Mouse (Mus musculus): Measurements from ENCODE around the gene Farp1. TPM values are rescaled to one million over a fixed set of nuclear protein-coding genes. Genes with fewer than 3 reads are reported as not detected.

Farp1 gene
- polyA plus RNA-seq, 1 experiment from 2014 or later, result 22.4 TPM

- Histone ChIP-seq H3K27ac (ENCODE audit: low read depth, low read length) (no peak overlapping the region), H3K27me3 (ENCODE audit: control insufficient read depth, insufficient read depth, low read length) (no peaks in the 10 kb centered on the region), H3K9ac (ENCODE audit: low read length) (no peak overlapping the region), H3K4me1 (ENCODE audit: control insufficient read depth, insufficient read depth, low read length) (peaks cover 11% of the 10 kb centered on the region), H3K4me2 (no peak overlapping the region), H3K36me3 (ENCODE audit: control insufficient read depth, insufficient read depth, low read length) (no peaks in the 10 kb centered on the region), H3K9me3 (ENCODE audit: control insufficient read depth, low read length) (no peaks in the 10 kb centered on the region), H3K4me3 (ENCODE audit: low read depth, low read length) (no peak overlapping the region)
- no peak for ATAC-seq (ENCODE audit: low FRiP score)
- no peak for DNase-seq (ENCODE audit: low spot score, missing footprints)
- 90% methylated on average over 8 of the region's 8 CpGs for WGBS
These were observed 204.4 kb downstream of the Farp1 start for GRCm38 (mm10) chr14:121239386-121239785.

- H3K4me2 ChIP-seq, result no peak overlapping the region
- no peak overlapping the region for H3K27ac ChIP-seq (ENCODE audit: low read depth, low read length)
- DNase-seq (ENCODE audit: low spot score, missing footprints) (no peak), ATAC-seq (ENCODE audit: low FRiP score) (no peak)
- H3K27me3 ChIP-seq (ENCODE audit: control insufficient read depth, insufficient read depth, low read length), result no peaks in the 10 kb centered on the region
- WGBS, result 95% methylated on average over 15 of the region's 15 CpGs
- H3K9ac ChIP-seq (ENCODE audit: low read length), result no peak overlapping the region
- H3K36me3 ChIP-seq (ENCODE audit: control insufficient read depth, insufficient read depth, low read length), result no peaks in the 10 kb centered on the region
- no peaks in the 10 kb centered on the region for H3K4me1 ChIP-seq (ENCODE audit: control insufficient read depth, insufficient read depth, low read length)
- H3K4me3 ChIP-seq (ENCODE audit: low read depth, low read length), result no peak overlapping the region
- no peaks in the 10 kb centered on the region for H3K9me3 ChIP-seq (ENCODE audit: control insufficient read depth, low read length)
These were observed 209.1 kb downstream of the Farp1 start for GRCm38 (mm10) chr14:121244104-121244503.

- no peak overlapping the region for H3K4me2 ChIP-seq
- DNase-seq (ENCODE audit: low spot score, missing footprints), result no peak
- no peak overlapping the region for H3K27ac ChIP-seq (ENCODE audit: low read depth, low read length)
- no peaks in the 10 kb centered on the region for H3K4me1 ChIP-seq (ENCODE audit: control insufficient read depth, insufficient read depth, low read length)
- no peaks in the 10 kb centered on the region; the same call in 1 of the 2 replicates for H3K36me3 ChIP-seq (ENCODE audit: control insufficient read depth, insufficient read depth, low read length)
- no peaks in the 10 kb centered on the region for H3K9me3 ChIP-seq (ENCODE audit: control insufficient read depth, low read length)
- no peak for ATAC-seq (ENCODE audit: low FRiP score)
- WGBS, result 81% methylated on average over 14 of the region's 14 CpGs
- H3K4me3 ChIP-seq (ENCODE audit: low read depth, low read length), result no peak overlapping the region
- H3K9ac ChIP-seq (ENCODE audit: low read length), result no peak overlapping the region
- no peaks in the 10 kb centered on the region for H3K27me3 ChIP-seq (ENCODE audit: control insufficient read depth, insufficient read depth, low read length)
These were observed 211.2 kb downstream of the Farp1 start for GRCm38 (mm10) chr14:121246048-121246731.

GRCm38 (mm10) chr14:121247287-121247686 is 212.3 kb downstream of the Farp1 start:
- Histone ChIP-seq H3K4me2 (no peak overlapping the region), H3K9ac (ENCODE audit: low read length) (no peak overlapping the region), H3K36me3 (ENCODE audit: control insufficient read depth, insufficient read depth, low read length) (no peaks in the 10 kb centered on the region; the same call in 1 of the 2 replicates), H3K9me3 (ENCODE audit: control insufficient read depth, low read length) (no peaks in the 10 kb centered on the region), H3K27me3 (ENCODE audit: control insufficient read depth, insufficient read depth, low read length) (no peaks in the 10 kb centered on the region), H3K4me3 (ENCODE audit: low read depth, low read length) (no peak overlapping the region), H3K4me1 (ENCODE audit: control insufficient read depth, insufficient read depth, low read length) (no peaks in the 10 kb centered on the region), H3K27ac (ENCODE audit: low read depth, low read length) (no peak overlapping the region)
- no peak for ATAC-seq (ENCODE audit: low FRiP score)
- DNase-seq (ENCODE audit: low spot score, missing footprints), result no peak
- 63% methylated on average over 7 of the region's 7 CpGs for WGBS

GRCm38 (mm10) chr14:121248346-121248745 is 213.3 kb downstream of the Farp1 start:
- no peak for ATAC-seq (ENCODE audit: low FRiP score)
- WGBS, result 81% methylated on average over 5 of the region's 5 CpGs
- H3K4me1 ChIP-seq (ENCODE audit: control insufficient read depth, insufficient read depth, low read length), result no peaks in the 10 kb centered on the region

GRCm38 (mm10) chr14:121251099-121251498 is 216.1 kb downstream of the Farp1 start:
- 82% methylated on average over 5 of the region's 5 CpGs for WGBS
- no peak for ATAC-seq (ENCODE audit: low FRiP score)
- H3K9me3 ChIP-seq (ENCODE audit: control insufficient read depth, low read length), result no peaks in the 10 kb centered on the region

More at GRCm38 (mm10) chr14:121248346-121248745, 213.3 kb downstream of the Farp1 start:
- no peak overlapping the region for H3K27ac ChIP-seq (ENCODE audit: low read depth, low read length)
- DNase-seq (ENCODE audit: low spot score, missing footprints), result no peak
- H3K9ac ChIP-seq (ENCODE audit: low read length), result no peak overlapping the region
- H3K4me3 ChIP-seq (ENCODE audit: low read depth, low read length), result no peak overlapping the region
- H3K4me2 ChIP-seq, result no peak overlapping the region
- no peaks in the 10 kb centered on the region for H3K27me3 ChIP-seq (ENCODE audit: control insufficient read depth, insufficient read depth, low read length)
- no peaks in the 10 kb centered on the region; the same call in 1 of the 2 replicates for H3K36me3 ChIP-seq (ENCODE audit: control insufficient read depth, insufficient read depth, low read length)
- H3K9me3 ChIP-seq (ENCODE audit: control insufficient read depth, low read length), result no peaks in the 10 kb centered on the region

GRCm38 (mm10) chr14:121251708-121252107 is 216.7 kb downstream of the Farp1 start:
- Histone ChIP-seq H3K9ac (ENCODE audit: low read length) (no peak overlapping the region), H3K4me3 (ENCODE audit: low read depth, low read length) (no peak overlapping the region), H3K4me1 (ENCODE audit: control insufficient read depth, insufficient read depth, low read length) (no peaks in the 10 kb centered on the region), H3K27me3 (ENCODE audit: control insufficient read depth, insufficient read depth, low read length) (no peaks in the 10 kb centered on the region), H3K9me3 (ENCODE audit: control insufficient read depth, low read length) (no peaks in the 10 kb centered on the region), H3K36me3 (ENCODE audit: control insufficient read depth, insufficient read depth, low read length) (no peaks in the 10 kb centered on the region; the same call in 1 of the 2 replicates), H3K27ac (ENCODE audit: low read depth, low read length) (no peak overlapping the region), H3K4me2 (no peak overlapping the region)
- ATAC-seq (ENCODE audit: low FRiP score) (no peak), DNase-seq (ENCODE audit: low spot score, missing footprints) (no peak)
- WGBS, result 78% methylated on average over 4 of the region's 4 CpGs

More at GRCm38 (mm10) chr14:121251099-121251498, 216.1 kb downstream of the Farp1 start:
- Histone ChIP-seq H3K4me3 (ENCODE audit: low read depth, low read length) (no peak overlapping the region), H3K4me2 (no peak overlapping the region), H3K27ac (ENCODE audit: low read depth, low read length) (no peak overlapping the region), H3K36me3 (ENCODE audit: control insufficient read depth, insufficient read depth, low read length) (no peaks in the 10 kb centered on the region; the same call in 1 of the 2 replicates), H3K27me3 (ENCODE audit: control insufficient read depth, insufficient read depth, low read length) (no peaks in the 10 kb centered on the region), H3K9ac (ENCODE audit: low read length) (no peak overlapping the region), H3K4me1 (ENCODE audit: control insufficient read depth, insufficient read depth, low read length) (no peaks in the 10 kb centered on the region)
- DNase-seq (ENCODE audit: low spot score, missing footprints), result no peak

GRCm38 (mm10) chr14:121252542-121252941 is 217.5 kb downstream of the Farp1 start:
- Histone ChIP-seq H3K9me3 (ENCODE audit: control insufficient read depth, low read length) (no peaks in the 10 kb centered on the region), H3K9ac (ENCODE audit: low read length) (no peak overlapping the region), H3K4me2 (no peak overlapping the region), H3K27ac (ENCODE audit: low read depth, low read length) (no peak overlapping the region), H3K36me3 (ENCODE audit: control insufficient read depth, insufficient read depth, low read length) (no peaks in the 10 kb centered on the region; the same call in 1 of the 2 replicates), H3K27me3 (ENCODE audit: control insufficient read depth, insufficient read depth, low read length) (no peaks in the 10 kb centered on the region), H3K4me3 (ENCODE audit: low read depth, low read length) (no peak overlapping the region), H3K4me1 (ENCODE audit: control insufficient read depth, insufficient read depth, low read length) (no peaks in the 10 kb centered on the region)
- ATAC-seq (ENCODE audit: low FRiP score), result no peak
- no peak for DNase-seq (ENCODE audit: low spot score, missing footprints)
- WGBS, result 93% methylated on average over 10 of the region's 10 CpGs

GRCm38 (mm10) chr14:121254869-121255268 is 219.9 kb downstream of the Farp1 start:
- H3K4me3 ChIP-seq (ENCODE audit: low read depth, low read length), result no peak overlapping the region
- H3K36me3 ChIP-seq (ENCODE audit: control insufficient read depth, insufficient read depth, low read length), result no peaks in the 10 kb centered on the region
- ATAC-seq (ENCODE audit: low FRiP score) (no peak), DNase-seq (ENCODE audit: low spot score, missing footprints) (no peak)
- H3K9me3 ChIP-seq (ENCODE audit: control insufficient read depth, low read length), result no peaks in the 10 kb centered on the region
- H3K4me2 ChIP-seq, result no peak overlapping the region
- H3K27ac ChIP-seq (ENCODE audit: low read depth, low read length), result no peak overlapping the region
- H3K27me3 ChIP-seq (ENCODE audit: control insufficient read depth, insufficient read depth, low read length), result no peaks in the 10 kb centered on the region
- H3K9ac ChIP-seq (ENCODE audit: low read length), result no peak overlapping the region
- peaks cover 2% of the 10 kb centered on the region; the same call in 1 of the 2 replicates for H3K4me1 ChIP-seq (ENCODE audit: control insufficient read depth, insufficient read depth, low read length)
- 88% methylated on average over 10 of the region's 10 CpGs for WGBS

Measured in midbrain, embryonic 11.5 days (tissue).